Mouse (Mus musculus) gastrocnemius, adult 18-20 months (tissue): ENCODE results near the gene Wnt3. TPM values are rescaled to one million over a fixed set of nuclear protein-coding genes. Genes with fewer than 3 reads are reported as not detected.

Experiments used
- DNase-seq: peaks from one replicate; pipeline ENCODE4 v3.0.0; 2021; ENCODE audit warnings: low spot score
- total RNA-seq, 2 experiments: library from RNA; stranded (reverse); gene quantifications; 2 replicates each; pipeline ENCODE4 v1.2.3; 2021

Gene Wnt3
- total RNA-seq, 2 experiments from 2014 or later: not detected

DNA sequence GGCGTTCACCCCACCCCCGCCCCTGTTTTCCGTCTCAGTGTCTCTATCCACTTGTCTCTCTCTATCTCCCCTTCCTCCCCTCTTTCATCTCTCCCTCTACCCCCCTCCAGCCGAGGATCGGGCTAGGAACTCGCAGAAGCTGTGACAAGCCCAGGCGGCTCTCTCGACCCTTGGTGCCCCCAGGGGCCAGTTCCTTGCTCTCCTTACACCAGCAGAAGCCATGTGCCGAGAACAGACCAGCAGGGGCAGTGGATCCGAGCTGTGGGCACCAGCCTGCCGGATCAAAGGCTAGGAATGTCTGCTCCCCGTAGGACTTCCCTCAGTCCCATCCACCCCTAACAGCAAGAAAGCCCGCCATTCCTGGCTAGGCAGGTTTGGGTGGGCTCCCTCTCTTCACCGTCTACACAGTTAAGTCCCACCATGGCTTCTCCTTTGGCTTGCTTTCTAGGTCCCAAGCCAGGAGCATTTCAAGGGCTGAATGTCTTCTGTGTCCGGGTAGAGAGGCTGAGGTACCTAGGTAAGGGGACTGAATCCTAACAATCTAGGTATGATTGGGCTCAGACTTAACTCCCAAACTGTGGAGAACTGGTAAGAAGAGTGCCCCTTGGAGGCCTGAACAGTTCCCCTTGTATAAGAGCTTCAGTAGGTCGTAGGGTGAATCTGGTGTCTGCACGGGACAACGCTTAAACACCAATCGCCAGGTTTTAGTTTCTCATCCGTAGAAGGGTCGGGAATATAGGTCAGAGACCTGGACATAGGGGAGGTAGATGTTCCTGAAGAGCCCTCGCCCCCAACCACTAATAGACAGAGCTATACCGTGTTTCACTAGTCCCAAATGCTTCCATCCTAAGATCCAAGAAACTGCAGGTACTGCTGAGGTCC, 1.2 kb upstream of the Wnt3 start:
- no peak for DNase-seq

- no peak for DNase-seq
Observed at GRCm38 (mm10) chr11:103774228-103774530, 229 bp downstream of the Wnt3 start.

GRCm38 (mm10) chr11:103780152-103780551, 6.2 kb downstream of the Wnt3 start:
- no peak for DNase-seq

DNA sequence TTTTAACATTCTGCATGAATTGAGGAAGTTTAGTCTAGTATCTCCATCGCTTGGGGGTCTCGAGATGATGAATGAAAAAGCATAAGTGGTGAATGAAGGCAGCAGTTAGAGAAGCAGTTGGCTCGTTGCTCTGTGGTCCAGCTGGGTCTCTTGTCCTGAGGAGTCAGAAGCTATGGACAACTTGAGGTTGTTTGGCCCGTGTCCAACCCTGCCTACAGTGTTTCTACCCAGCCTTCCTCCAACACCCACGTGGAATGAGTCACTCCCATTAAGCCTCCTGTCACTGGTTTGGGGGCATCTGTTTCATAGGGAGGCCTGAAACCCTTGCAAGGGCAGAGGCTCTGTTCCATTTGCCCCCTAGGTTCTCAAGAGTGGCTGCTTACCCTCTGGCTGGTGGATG, 16.0 kb downstream of the Wnt3 start:
- no peak for DNase-seq

- no peak for DNase-seq
Observed at GRCm38 (mm10) chr11:103801128-103801527, 27.2 kb downstream of the Wnt3 start.

DNA sequence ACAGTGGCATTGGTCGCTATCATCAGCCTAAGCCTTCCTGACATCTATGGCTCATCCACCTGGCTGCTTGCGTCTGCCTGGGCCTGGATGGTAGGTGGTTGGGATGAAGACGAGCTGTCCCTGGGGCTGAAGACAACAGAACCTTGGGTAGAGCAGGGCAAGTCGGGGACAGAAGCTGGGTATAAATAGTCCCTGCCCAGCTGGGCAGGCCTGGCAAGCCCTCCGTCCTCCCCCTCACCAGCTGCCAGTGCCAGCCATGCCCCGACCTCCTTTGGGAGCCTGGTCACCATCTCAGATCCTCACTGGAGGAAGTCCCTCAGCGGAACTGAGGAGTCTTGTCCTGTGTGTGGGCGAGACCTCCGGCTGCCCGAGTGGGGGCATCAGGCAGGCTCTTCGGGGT, 30.2 kb downstream of the Wnt3 start:
- no peak for DNase-seq

DNA sequence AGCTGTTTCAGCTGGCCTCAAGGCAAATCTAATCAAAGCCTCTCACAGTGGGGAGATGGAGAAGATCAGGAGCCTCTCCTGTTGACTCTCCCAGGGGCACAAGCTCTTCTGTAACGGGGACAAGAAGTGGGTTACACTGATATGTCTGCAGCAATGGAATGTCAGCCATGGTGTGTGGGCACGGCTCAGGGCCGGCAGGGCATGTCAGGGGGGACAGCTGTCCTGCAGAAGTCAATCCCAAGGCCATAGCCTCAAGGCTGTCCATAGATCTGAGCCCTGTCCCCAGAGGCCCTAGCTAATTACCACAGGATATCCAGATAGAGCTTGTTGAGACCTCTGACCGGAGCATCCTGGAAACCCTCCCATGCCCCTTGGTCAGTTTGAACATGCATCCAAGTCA, 30.9 kb downstream of the Wnt3 start:
- no peak for DNase-seq

DNA sequence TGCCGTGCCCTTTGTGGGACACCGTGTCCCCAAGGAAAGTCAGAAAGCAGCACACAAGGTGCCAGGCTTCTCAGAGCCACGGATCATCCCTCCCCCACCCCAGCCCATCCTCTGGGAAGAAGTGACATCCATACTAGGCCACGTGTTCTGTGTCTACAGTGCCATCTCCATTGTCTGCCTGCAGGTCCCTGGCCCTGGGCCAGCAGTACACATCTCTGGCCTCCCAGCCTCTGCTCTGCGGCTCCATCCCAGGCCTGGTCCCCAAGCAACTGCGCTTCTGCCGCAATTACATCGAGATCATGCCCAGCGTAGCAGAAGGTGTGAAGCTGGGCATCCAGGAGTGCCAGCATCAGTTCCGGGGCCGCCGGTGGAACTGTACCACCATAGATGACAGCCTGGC, 34.0 kb downstream of the Wnt3 start:
- DNase-seq: no peak

- DNase-seq: no peak
Observed at GRCm38 (mm10) chr11:103808771-103809610, 35.0 kb downstream of the Wnt3 start.

GRCm38 (mm10) chr11:103809611-103810598, 36.0 kb downstream of the Wnt3 start:
- peak; percentile 56 for DNase-seq

DNA sequence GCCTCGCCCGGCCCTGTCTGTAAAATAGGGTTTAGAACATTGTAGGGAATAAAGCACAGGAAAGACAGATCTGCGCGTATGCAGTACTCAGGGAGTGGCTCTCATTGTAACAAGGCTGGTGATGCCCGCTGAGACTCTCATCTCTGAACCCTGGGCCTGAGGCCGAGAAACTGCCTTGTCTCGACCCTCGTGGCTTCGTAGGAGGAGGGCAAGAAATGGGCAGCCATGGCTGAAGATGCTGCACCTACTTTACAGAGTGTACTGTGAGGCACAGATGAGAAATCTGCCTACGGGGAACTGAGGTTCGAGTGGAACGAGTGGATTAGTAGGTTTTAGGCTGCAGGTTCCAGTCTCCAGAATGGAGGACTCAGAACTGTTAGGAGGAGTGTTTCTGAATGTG, 36.7 kb downstream of the Wnt3 start:
- DNase-seq: no peak

- no peak for DNase-seq
Observed at GRCm38 (mm10) chr11:103811246-103811645, 37.3 kb downstream of the Wnt3 start.

DNA sequence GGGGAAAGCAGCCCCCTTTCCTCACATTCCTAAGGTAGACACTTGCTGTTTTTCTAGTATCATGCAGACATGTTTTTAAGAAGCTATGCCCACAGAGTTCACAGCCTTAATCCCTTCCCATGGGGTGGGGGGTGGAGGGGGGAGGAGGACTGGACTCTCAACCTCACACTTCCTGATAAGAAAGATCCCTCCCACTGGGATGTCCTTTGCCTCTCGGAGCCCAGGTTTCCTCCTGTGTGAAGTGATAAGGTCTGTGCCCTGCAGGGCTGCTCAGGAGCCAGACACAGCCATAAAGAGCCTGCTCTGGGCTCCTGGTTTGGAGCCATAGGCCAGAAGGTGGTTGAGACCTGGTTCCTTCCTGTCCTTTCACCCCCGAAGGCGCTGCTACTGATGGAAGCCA, 40.9 kb downstream of the Wnt3 start:
- DNase-seq: no peak

DNA sequence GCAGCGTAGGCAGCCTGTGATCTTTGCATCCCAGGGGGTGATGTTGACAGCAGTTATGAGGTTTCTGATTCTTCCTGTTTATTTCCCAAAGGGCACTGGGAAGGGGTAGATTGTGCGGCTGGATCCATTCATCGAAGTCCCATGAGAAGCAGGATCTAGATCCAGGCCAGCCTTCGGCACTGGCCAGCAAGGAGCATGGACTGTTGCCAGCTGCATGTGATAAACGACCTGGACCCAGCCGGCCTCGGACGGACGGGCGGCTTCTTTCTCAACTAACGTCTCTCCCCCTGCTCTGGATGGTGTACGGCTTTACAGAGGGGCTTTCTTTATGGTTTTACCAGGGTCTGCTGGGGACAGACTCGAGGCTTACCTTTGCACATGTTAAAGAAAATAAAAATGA, 42.0 kb downstream of the Wnt3 start:
- DNase-seq: peak; percentile 10

GRCm38 (mm10) chr11:103816719-103817118, 42.8 kb downstream of the Wnt3 start:
- no peak for DNase-seq

DNA sequence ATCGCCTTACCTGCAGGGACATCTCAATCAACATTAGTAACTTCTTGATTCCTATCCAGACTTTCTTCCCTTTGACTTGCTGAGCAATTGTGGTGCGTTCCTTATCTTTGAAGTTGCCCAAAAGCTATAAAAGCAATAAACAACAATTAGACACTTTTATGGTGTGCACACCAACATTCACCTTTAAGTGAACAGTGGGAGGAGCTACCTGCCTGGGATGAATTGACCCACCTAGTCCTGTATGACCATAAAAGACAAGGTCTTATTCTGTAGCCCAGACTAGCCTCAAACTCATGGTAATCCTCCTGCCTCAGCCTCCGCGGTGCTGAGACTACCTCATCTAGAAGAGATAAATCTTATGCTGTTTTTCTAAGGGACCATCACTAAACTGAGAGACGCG, 53.3 kb downstream of the Wnt3 start:
- no peak for DNase-seq

- DNase-seq: no peak
Observed at GRCm38 (mm10) chr11:103828866-103829265, 54.9 kb downstream of the Wnt3 start.

- DNase-seq: no peak
Observed at GRCm38 (mm10) chr11:103829956-103830355, 56.0 kb downstream of the Wnt3 start.

DNA sequence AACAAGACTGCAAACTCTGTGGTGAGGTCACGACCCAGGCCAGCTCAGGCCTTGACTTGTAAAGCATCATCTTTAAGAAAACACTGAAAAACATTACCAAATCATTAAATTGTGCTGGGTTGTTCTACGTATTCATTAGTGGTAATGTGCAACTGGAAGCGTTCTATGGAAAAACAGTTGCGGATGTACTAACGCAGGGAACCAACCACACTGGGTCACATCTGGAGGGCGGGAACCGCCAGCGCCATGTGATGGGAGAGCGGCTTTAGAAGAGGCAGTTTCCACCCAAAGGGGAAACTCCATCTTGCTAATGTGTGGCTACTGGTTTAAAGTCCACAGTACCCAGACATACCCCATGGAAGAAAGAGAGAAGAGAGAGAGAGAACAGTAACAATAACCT, 56.5 kb downstream of the Wnt3 start:
- DNase-seq: no peak

- no peak for DNase-seq
Observed at GRCm38 (mm10) chr11:103831766-103832165, 57.8 kb downstream of the Wnt3 start.

DNA sequence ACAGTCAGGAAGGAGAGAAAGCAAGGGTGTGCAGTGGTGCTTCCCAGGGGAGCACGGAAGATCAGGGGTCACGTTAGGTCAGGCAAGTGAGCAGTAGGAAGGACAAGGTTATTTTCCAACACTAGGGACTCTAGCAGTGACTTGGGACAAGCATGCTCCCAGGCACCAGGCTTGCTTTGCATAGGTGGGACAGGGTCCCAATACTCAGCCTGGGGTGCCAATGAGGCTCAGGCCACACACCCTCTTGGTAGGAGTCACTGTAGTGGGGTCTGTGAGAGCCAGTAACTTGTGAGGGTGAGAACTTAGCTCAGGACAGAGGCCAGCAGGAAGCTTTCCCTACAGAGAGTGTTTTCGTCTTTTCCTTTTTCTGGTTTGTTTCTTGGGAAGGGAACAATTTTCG, 58.4 kb downstream of the Wnt3 start:
- DNase-seq: no peak

DNA sequence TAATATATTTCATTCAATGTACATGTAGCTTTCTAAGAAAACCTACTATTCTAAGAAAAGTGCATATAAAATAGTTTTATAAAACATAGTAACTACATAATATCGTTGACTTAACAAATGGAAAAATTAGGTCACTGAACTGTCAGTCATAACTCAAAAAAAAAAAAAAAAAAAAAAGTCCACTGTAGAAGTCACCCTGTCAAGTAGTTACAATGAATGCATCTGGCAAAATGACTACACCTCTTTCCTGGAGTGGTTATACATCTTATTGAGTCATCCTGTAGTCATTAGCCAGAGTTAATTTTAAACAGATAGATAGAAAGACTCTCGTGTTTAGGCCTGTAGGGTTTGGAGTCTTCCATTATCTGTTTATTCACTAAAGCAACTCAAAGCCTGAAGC, 65.0 kb downstream of the Wnt3 start:
- no peak for DNase-seq
